Mouse (Mus musculus): ENCODE measurements around the gene Amy2a2.
"Not testable (repeated sequence)": the region's sequence is repeated elsewhere in the genome, so short reads cannot be mapped to it uniquely, and the experiment has no call there.

Gene Amy2a2

DNA sequence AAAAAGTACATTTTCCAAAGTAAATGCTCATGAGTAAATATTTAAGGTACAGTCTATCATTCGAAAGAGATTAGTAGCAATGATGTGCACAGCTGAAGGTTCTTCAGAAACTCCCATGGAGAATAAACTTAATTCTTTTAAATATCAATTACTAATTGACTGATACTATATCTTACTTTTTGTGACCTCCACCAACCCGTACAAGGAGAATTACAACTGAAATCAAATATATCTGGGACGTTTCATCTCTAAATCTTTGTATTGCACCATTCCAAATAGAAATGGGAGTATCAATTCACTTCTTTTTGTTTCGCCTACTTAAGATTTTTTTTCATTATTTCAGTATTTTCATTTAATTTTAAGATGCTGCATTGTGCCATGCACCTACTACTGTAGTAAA is at the start of gene Amy2a2:
Amy2a2 (minus strand) TSS at position 101 of the 400 bp plus-strand sequence.
- not testable (repeated sequence) for DNase-seq (ENCODE audit: low read depth, low spot score)

DNA sequence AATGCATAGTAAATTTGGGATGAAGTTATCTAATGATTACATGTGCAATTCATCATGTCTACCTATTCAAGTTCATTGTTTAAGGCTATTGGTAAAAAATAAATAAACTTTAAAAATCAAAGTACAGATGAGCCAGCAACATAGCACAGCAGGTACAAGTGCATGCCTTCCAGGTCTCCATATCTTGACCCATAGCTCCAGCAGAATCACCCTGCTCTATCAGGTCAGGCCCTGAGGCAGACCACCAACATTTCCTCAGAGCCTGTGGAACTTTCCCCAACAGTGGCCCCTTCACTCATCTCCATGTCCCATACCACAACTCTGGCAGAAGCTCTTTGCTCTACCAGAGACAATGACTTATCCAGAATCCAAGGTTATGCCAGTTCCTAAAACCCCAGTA is 11.0 kb downstream of the Amy2a2 start:
- not testable (repeated sequence) for DNase-seq (ENCODE audit: low read depth, low spot score)

DNA sequence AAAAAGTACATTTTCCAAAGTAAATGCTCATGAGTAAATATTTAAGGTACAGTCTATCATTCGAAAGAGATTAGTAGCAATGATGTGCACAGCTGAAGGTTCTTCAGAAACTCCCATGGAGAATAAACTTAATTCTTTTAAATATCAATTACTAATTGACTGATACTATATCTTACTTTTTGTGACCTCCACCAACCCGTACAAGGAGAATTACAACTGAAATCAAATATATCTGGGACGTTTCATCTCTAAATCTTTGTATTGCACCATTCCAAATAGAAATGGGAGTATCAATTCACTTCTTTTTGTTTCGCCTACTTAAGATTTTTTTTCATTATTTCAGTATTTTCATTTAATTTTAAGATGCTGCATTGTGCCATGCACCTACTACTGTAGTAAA is 32.5 kb downstream of the Amy2a2 start, which contains the start of gene Amy2a3:
Amy2a3 (minus strand) TSS at position 101 of the 400 bp plus-strand sequence.
- not testable (repeated sequence) for DNase-seq (ENCODE audit: low read depth, low spot score)

DNA sequence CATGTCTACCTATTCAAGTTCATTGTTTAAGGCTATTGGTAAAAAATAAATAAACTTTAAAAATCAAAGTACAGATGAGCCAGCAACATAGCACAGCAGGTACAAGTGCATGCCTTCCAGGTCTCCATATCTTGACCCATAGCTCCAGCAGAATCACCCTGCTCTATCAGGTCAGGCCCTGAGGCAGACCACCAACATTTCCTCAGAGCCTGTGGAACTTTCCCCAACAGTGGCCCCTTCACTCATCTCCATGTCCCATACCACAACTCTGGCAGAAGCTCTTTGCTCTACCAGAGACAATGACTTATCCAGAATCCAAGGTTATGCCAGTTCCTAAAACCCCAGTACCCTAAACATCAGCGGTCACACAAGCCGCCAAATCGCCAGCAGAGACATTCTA is 43.5 kb downstream of the Amy2a2 start:
- DNase-seq (ENCODE audit: low read depth, low spot score): not testable (repeated sequence)

Measured in c-Kit-negative CD71-positive TER-119-positive erythroid progenitor cells, embryonic 14.5 days (primary cell).